Mouse (Mus musculus) heart, adult 9 months (tissue): ENCODE results near the gene Kdf1.
"Not testable (repeated sequence)": the region's sequence is repeated elsewhere in the genome, so short reads cannot be mapped to it uniquely, and the experiment has no call there.

Experiments used
- DNase-seq, 2 experiments: peaks; one replicate each; pipeline ENCODE4 v3.0.0; 2022; ENCODE audit warnings: low spot score in 2 of 2

Kdf1 gene

GRCm38 (mm10) chr4:133496738-133497445 is 21.9 kb upstream of the Kdf1 start:
- no peak for DNase-seq

- DNase-seq: no peak
Observed at GRCm38 (mm10) chr4:133497461-133498159, 21.2 kb upstream of the Kdf1 start.

- peak; percentile 53 to 62 for DNase-seq
Observed at GRCm38 (mm10) chr4:133498160-133498724, 20.5 kb upstream of the Kdf1 start, which contains the start of gene Trnp1. Gene Trnp1 (minus strand): TSS chr4:133498550.

DNA sequence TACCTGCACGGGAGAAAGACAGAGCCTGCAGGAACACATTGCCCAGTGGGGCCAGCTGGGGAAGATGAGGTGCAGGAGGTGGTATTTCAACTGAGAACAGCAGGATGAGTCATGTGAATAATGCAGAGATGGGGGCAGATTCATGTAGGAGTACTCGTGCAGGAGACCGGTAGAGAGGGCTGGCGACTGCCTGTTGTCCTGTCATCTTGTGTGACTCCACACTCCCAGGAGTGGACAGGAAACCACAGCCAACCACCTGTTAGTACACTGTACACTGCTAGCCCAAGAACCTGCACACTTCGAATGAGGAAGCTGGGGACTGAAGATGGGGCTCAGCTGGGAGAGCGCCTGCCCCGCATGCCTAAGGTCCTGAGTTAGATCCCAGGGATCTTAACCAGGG is 17.2 kb upstream of the Kdf1 start:
- DNase-seq: no peak

- no peak for DNase-seq
Observed at GRCm38 (mm10) chr4:133504300-133504699, 14.5 kb upstream of the Kdf1 start.

DNA sequence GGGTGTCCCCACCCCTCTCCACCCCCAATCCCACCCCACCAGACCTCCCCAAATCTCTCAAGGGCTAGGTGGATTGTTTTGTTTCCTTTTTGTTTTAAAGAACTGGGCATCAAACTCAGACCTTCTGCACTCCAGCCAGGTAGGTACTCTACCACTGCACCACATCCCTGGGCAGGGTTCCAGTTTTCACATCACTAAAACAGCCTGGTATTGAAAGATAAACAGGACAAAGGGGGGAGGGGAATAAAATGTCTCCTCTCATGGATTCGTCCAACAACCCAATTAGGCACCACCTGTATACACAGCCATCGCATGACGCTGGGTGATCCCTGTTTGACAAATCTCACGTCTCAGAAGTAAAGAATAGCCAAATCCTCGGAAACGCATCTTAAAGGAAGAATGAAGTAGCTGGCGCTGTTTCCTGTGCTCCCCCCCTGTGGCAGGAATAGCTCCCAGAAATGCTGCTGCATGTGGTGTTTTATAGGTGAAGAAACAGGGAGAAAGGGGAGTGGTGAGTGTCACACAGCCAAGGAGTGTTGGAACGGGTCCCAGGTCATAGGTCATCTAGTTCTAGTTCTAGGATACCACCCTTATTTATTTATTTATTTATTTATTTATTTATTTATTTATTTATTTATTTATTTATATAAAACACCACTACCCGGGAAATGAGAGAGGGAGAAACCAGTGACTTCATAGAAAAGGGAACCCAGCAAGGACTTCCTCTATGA is 13.8 kb upstream of the Kdf1 start:
- no peak for DNase-seq

GRCm38 (mm10) chr4:133506573-133506972 is 12.2 kb upstream of the Kdf1 start:
- no peak for DNase-seq

DNA sequence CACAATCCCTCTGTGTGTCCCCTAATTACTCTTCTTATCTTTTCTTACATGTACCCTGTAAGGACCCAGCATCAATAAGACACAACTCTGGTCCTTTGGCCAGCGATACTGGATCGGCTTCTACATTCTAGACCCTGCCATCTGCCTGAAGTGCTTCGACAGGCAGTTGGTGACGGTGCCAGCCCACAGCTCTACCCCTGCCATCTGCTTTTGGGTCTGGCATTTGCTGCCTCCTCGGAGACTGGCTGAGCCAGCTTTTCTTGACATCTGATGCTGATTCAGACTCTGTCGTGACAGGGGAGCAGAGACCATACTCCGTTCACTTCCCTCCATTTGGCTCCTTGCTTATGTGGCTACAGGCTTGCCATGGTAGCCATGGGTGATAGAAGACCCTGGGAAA is 9.8 kb upstream of the Kdf1 start:
- DNase-seq: no peak

DNA sequence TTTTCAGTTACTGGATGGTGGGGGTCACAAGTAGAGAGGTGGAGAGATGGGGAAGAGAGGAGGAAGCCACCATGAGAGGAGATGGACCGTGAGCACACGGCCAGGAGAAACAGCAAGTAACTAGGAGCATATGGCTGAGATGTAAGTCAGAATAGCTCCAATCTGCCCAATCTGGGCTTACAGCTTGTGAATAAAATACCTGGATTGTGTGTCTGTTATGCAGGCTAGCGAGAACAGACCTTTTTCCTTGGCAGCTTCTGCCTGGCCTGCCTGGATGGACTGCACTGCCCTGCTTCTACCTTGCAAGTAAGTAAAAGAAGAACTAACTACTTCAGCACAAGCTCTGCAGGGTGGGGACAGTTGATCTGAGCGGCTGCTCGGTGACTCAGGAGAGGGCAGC is 7.7 kb upstream of the Kdf1 start:
- DNase-seq: no peak

DNA sequence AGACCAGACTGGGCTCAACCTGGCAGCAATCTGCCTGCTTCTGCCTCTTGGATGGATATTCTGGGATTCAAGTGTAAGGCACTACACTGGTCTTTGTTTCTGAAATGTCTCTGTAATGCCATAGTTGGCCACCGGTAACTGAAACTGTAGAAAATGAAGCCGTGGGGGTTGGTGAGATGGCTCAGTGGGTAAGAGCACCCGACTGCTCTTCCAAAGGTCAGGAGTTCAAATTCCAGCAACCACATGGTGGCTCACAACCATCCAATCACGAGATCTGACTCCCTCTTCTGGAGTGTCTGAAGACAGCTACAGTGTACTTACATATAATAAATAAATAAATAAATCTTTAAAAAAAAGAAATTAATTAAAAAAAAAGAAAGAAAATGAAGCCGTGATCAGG is 6.3 kb upstream of the Kdf1 start:
- DNase-seq: not testable (repeated sequence)

DNA sequence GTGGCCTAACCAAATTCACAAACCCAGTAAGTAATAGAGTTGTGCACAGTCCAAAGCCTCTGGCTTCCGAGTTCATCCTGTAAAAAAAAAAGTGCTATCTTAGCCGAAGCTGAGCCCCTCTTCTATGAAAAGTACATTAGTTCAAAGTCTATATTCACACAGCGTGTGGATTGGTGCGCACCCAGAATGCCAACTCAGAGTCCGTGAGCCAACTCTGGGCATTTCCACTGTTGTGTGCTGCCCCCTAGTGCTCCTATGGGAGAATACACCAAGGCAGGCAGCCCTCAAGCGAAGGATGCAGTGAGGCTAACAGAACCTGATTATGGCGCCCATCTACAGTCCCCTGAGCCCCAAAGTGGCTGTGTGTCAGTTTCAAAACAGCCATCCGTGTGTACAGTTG is 5.8 kb upstream of the Kdf1 start:
- peak; percentile 40 to 65 for DNase-seq

DNA sequence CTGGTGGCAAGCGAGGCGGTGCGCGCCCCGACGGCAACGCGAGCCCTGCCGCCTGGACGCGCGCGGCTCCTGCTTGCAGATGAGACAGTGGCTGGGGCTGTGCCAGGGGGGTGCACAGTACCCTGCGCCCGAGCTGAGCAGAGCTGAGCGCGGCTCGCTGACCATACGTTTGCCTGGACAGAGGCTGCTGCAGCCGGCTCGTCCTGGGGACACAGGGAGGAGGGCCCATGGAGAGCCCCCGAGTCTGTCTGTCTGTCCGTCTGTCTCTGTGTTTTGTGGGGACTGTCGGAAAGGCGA is 554 bp downstream of the Kdf1 start:
- DNase-seq: no peak

- DNase-seq: no peak
Observed at GRCm38 (mm10) chr4:133521502-133521901, 2.7 kb downstream of the Kdf1 start.

DNA sequence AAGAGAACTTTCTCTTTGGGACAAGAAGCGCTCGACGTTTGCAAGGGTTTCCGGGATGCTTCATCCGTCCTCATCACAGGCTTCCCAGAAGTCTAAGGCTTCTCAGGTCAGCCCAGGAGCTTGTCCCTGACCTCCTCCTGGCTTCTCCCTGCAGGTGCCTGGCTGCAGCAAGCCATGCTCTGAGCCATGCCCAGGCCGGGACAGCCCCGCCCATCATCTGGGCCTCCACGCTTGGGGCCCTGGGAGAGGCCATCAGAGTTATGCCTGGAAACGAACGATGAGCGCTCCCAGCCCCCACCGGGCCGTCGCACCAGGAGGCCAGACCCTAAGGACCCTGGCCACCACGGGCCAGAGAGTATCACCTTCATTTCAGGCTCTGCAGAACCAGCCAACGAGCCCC is 9.0 kb downstream of the Kdf1 start:
- no peak for DNase-seq

- no peak for DNase-seq
Observed at GRCm38 (mm10) chr4:133532777-133533176, 14.0 kb downstream of the Kdf1 start.

GRCm38 (mm10) chr4:133536081-133536480 is 17.3 kb downstream of the Kdf1 start:
- no peak for DNase-seq

DNA sequence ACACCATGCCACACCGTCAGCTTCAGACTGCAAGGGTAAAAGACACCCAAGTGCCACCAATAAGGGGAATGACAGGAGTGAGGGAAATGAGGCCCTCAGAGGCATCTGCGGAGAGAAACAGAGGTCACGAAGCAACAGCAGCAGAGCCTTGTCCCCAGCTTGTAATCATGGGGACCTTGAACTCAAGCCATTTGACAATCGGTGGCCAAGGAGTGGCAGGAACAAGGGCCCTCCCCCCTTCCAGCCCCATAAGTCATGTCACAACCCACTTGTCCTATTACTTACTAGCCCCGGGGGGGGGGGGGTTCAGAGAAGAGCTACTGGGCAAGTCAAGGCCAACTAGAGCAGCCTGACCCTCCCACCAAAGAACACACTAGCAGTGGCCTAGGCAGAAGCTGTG is 17.9 kb downstream of the Kdf1 start:
- no peak for DNase-seq

GRCm38 (mm10) chr4:133545272-133546231 is 26.8 kb downstream of the Kdf1 start, which contains the start of gene Nudc:
Gene Nudc (minus strand): TSS chr4:133545996.
- DNase-seq: peak; percentile 96 to 97

DNA sequence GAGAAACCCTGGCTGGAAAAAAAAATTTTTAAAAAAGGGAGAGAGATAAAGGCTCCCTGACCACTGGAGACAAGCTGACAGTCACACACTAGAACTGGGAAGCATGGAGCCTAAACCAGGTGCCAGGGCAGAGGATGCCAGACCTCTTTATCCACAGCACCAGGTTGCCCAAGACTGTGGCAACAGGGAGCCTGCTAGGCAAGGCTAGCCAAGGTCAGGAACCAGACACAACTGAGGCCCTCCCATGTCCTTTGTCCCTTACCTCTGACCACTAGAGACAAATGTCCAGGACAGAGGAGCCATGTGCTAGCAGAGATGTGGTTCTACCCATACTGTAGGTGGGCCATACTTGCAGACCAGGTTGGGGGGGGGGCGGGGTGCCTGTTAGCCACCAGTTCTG is 33.3 kb downstream of the Kdf1 start:
- DNase-seq: no peak

- DNase-seq: peak; percentile 16 to 38
Observed at GRCm38 (mm10) chr4:133552768-133553447, 34.1 kb downstream of the Kdf1 start, which contains the start of gene Nr0b2. Gene Nr0b2 (plus strand): TSS chr4:133553376.
